Mouse (Mus musculus): ENCODE data around the gene Asgr1.

GRCm38 (mm10) chr11:70055618-70056214 is 1.8 kb downstream of the Asgr1 start:
- TF ChIP-seq CTCF (IDR thresholded peaks at IDR 0.05): peak; percentile 97
- peak; percentile 74; the same call in 1 of the 2 replicates for TF ChIP-seq EP300 (IDR thresholded peaks at IDR 0.05; ENCODE audit: insufficient read depth, low read depth, low read length)
- no peak for TF ChIP-seq POLR2A (IDR thresholded peaks at IDR 0.05; ENCODE audit: insufficient read depth, low read depth, low read length)

Data from heart, adult 2 months (tissue).